Mouse (Mus musculus): Measurements from ENCODE around the gene Grin3a.

DNA sequence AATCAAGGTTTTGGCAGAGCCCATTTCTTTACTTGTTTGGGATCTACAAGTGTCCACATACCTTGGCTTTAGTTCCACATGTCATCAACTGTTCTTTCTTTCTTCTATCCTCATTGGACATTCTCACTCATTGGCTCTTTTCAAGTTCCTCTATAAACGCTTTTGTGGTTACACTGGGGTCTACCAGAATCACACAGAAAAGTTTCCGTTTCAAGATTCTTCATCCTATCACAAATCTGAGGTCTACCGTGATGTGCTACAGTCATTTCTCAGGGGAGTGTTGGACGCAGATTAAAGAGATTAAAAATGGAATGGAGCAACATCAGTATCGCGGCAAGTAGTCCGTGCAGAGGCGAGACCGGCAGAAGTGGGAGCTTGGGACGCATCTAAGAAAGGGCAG is 228.6 kb downstream of the Grin3a start:
- TF ChIP-seq CTCF (IDR thresholded peaks at IDR 0.05; ENCODE audit: borderline replicate concordance, control insufficient read depth, extremely low read depth, insufficient read depth, low read length, poor library complexity) (no peak), POLR2A (IDR thresholded peaks at IDR 0.05; ENCODE audit: control insufficient read depth, extremely low read depth, insufficient read depth, low read length, poor library complexity) (no peak)
